Mouse (Mus musculus) stomach, adult 2 months (tissue): Measurements from ENCODE around the gene Hoxa3. TPM values are rescaled to one million over a fixed set of nuclear protein-coding genes. Genes with fewer than 3 reads are reported as not detected.

Experiments
- polyA plus RNA-seq: library from polyadenylated mRNA; depleted of rRNA; stranded (reverse); fragments of >200 nt; gene quantifications from 2 replicates; pipeline ENCODE4 v1.2.3, GENCODE M21; 2012; rRNA removed

Gene Hoxa3
- polyA plus RNA-seq, 1 experiment, result 6.0 TPM

Other genes starting within 250 kb of the Hoxa3 start
- 0.99 and 1.1 TPM in 2 replicates for gene Skap2, start 200.8 kb downstream of the Hoxa3 start, polyA plus RNA-seq
- gene Hoxa1, start 55.0 kb downstream of the Hoxa3 start, polyA plus RNA-seq, result 0.04 and 0.12 TPM in 2 replicates
- gene Hoxa2, start 48.5 kb downstream of the Hoxa3 start, polyA plus RNA-seq, result 2.0 and 2.2 TPM in 2 replicates
- gene 5730596B20Rik, start 35.8 kb downstream of the Hoxa3 start, polyA plus RNA-seq, result 0.04 TPM in 1 of 2 replicates, not detected in the other
- gene Hoxa4, start 21.6 kb downstream of the Hoxa3 start, polyA plus RNA-seq, result 1.9 and 2.3 TPM in 2 replicates
- 3.2 and 8.2 TPM in 2 replicates for gene Hoxa5, start 8.7 kb downstream of the Hoxa3 start, polyA plus RNA-seq
- 0.19 and 0.26 TPM in 2 replicates for gene Hoxa6, start 4.6 kb downstream of the Hoxa3 start, polyA plus RNA-seq
- 0.24 and 0.61 TPM in 2 replicates for gene Gm28308, start within 50 bp of the Hoxa3 start, polyA plus RNA-seq
- 1.8 and 2.3 TPM in 2 replicates for gene Hoxa7, start 8.5 kb upstream of the Hoxa3 start, polyA plus RNA-seq
- gene Hoxa9, start 17.8 kb upstream of the Hoxa3 start, polyA plus RNA-seq, result 0.15 TPM in 1 of 2 replicates, not detected in the other
- not detected in 2 replicates for gene Hoxa10, start 27.5 kb upstream of the Hoxa3 start, polyA plus RNA-seq
- gene Hoxa11, start 32.5 kb upstream of the Hoxa3 start, polyA plus RNA-seq, result not detected in 2 replicates
- gene Hoxa13, start 47.5 kb upstream of the Hoxa3 start, polyA plus RNA-seq, result not detected in 2 replicates
- gene Evx1, start 100.2 kb upstream of the Hoxa3 start, polyA plus RNA-seq, result not detected in 2 replicates